Mouse (Mus musculus): ENCODE measurements around the gene Zfp961. TPM values are rescaled to one million over a fixed set of nuclear protein-coding genes. Genes with fewer than 3 reads are reported as not detected.
"Not testable (repeated sequence)": the region's sequence is repeated elsewhere in the genome, so short reads cannot be mapped to it uniquely, and the experiment has no call there.

Zfp961 gene
- 22.6 and 23.9 TPM in 2 replicates for polyA plus RNA-seq (2015; fragmentation: Nextera tagmentation; extraction: Ambion mirVana)

- 3% methylated on average over 34 of the region's 34 CpGs for WGBS
- ATAC-seq = peak; percentile 100
- H3K27ac ChIP-seq (ENCODE audit: low read length) = peak within 1 kb of the TSS; percentile 81
These were observed at the start of gene Zfp961 for GRCm38 (mm10) chr8:71950482-71951221. Gene Zfp961, plus strand, starts transcription at chr8:71951038.

GRCm38 (mm10) chr8:71903084-71903483, 47.8 kb upstream of the Zfp961 start:
- H3K27me3 ChIP-seq (replicated peaks; ENCODE audit: control insufficient read depth, insufficient read depth, low read length); H3K9ac ChIP-seq (replicated peaks; ENCODE audit: low read depth, low read length); H3K4me3 ChIP-seq (replicated peaks; ENCODE audit: low read length); ATAC-seq; H3K4me2 ChIP-seq (ENCODE audit: low read length); H3K9me3 ChIP-seq (ENCODE audit: control insufficient read depth, low read length); H3K36me3 ChIP-seq (ENCODE audit: control insufficient read depth, insufficient read depth); H3K4me1 ChIP-seq (replicated peaks; ENCODE audit: control insufficient read depth, insufficient read depth, low read length); H3K27ac ChIP-seq (ENCODE audit: low read length): not testable (repeated sequence)
- 79% methylated on average over 1 of the region's 1 CpGs for WGBS

More at GRCm38 (mm10) chr8:71950482-71951221, at the start of gene Zfp961:
- peaks cover 10% of the 10 kb centered on the region for H3K9me3 ChIP-seq (ENCODE audit: control insufficient read depth, low read length)
- peak within 1 kb of the TSS; percentile 78 for H3K4me3 ChIP-seq (replicated peaks; ENCODE audit: low read length)
- peak within 1 kb of the TSS; percentile 79 for H3K9ac ChIP-seq (replicated peaks; ENCODE audit: low read depth, low read length)
- peaks cover 4% of the 10 kb centered on the region; the same call in 1 of the 2 replicates for H3K27me3 ChIP-seq (replicated peaks; ENCODE audit: control insufficient read depth, insufficient read depth, low read length)
- peaks cover 3% of the 10 kb centered on the region; the same call in 1 of the 2 replicates for H3K36me3 ChIP-seq (ENCODE audit: control insufficient read depth, insufficient read depth)
- peaks cover 14% of the 10 kb centered on the region for H3K4me1 ChIP-seq (replicated peaks; ENCODE audit: control insufficient read depth, insufficient read depth, low read length)
- H3K4me2 ChIP-seq (ENCODE audit: low read length) = peak within 1 kb of the TSS; percentile 63

GRCm38 (mm10) chr8:71906809-71907208, 44.0 kb upstream of the Zfp961 start:
- H3K9ac ChIP-seq (replicated peaks; ENCODE audit: low read depth, low read length) = no peak overlapping the region
- H3K27me3 ChIP-seq (replicated peaks; ENCODE audit: control insufficient read depth, insufficient read depth, low read length) = no peaks in the 10 kb centered on the region
- 94% methylated on average over 1 of the region's 1 CpGs for WGBS
- no peaks in the 10 kb centered on the region for H3K36me3 ChIP-seq (ENCODE audit: control insufficient read depth, insufficient read depth)
- peaks cover 4% of the 10 kb centered on the region; the same call in 1 of the 2 replicates for H3K4me1 ChIP-seq (replicated peaks; ENCODE audit: control insufficient read depth, insufficient read depth, low read length)
- no peak overlapping the region for H3K4me3 ChIP-seq (replicated peaks; ENCODE audit: low read length)
- H3K9me3 ChIP-seq (ENCODE audit: control insufficient read depth, low read length) = no peaks in the 10 kb centered on the region
- H3K4me2 ChIP-seq (ENCODE audit: low read length) = no peak overlapping the region
- H3K27ac ChIP-seq (ENCODE audit: low read length) = no peak overlapping the region
- no peak for ATAC-seq

GRCm38 (mm10) chr8:71907798-71908257, 43.0 kb upstream of the Zfp961 start:
- peaks cover 4% of the 10 kb centered on the region; the same call in 1 of the 2 replicates for H3K4me1 ChIP-seq (replicated peaks; ENCODE audit: control insufficient read depth, insufficient read depth, low read length)
- ATAC-seq = no peak

GRCm38 (mm10) chr8:71908309-71909261, 42.3 kb upstream of the Zfp961 start, which contains the start of the genes Zfp882 and Zfp617:
Gene Zfp882, plus strand, starts transcription at chr8:71908608.
Gene Zfp617, plus strand, starts transcription at chr8:71908635.
- no peaks in the 10 kb centered on the region for H3K9me3 ChIP-seq (ENCODE audit: control insufficient read depth, low read length)
- peak within 1 kb of the TSS; percentile 88 for H3K4me3 ChIP-seq (replicated peaks; ENCODE audit: low read length)
- peak; percentile 97 for ATAC-seq
- H3K27ac ChIP-seq (ENCODE audit: low read length) = peak within 1 kb of the TSS; percentile 99
- 3% methylated on average over 47 of the region's 47 CpGs for WGBS
- H3K9ac ChIP-seq (replicated peaks; ENCODE audit: low read depth, low read length) = peak within 1 kb of the TSS; percentile 94
- peaks cover 2% of the 10 kb centered on the region for H3K36me3 ChIP-seq (ENCODE audit: control insufficient read depth, insufficient read depth)
- H3K27me3 ChIP-seq (replicated peaks; ENCODE audit: control insufficient read depth, insufficient read depth, low read length) = no peaks in the 10 kb centered on the region
- H3K4me2 ChIP-seq (ENCODE audit: low read length) = peak within 1 kb of the TSS; percentile 49
- H3K4me1 ChIP-seq (replicated peaks; ENCODE audit: control insufficient read depth, insufficient read depth, low read length) = peaks cover 4% of the 10 kb centered on the region; the same call in 1 of the 2 replicates

More at GRCm38 (mm10) chr8:71907798-71908257, 43.0 kb upstream of the Zfp961 start:
- H3K9me3 ChIP-seq (ENCODE audit: control insufficient read depth, low read length) = no peaks in the 10 kb centered on the region
- peak overlapping the region; percentile 94; the same call in 1 of the 2 replicates for H3K9ac ChIP-seq (replicated peaks; ENCODE audit: low read depth, low read length)
- WGBS = 95% methylated on average over 5 of the region's 5 CpGs
- H3K36me3 ChIP-seq (ENCODE audit: control insufficient read depth, insufficient read depth) = no peaks in the 10 kb centered on the region
- H3K4me3 ChIP-seq (replicated peaks; ENCODE audit: low read length) = peak overlapping the region; percentile 88
- peak overlapping the region; percentile 99 for H3K27ac ChIP-seq (ENCODE audit: low read length)
- H3K4me2 ChIP-seq (ENCODE audit: low read length) = peak overlapping the region; percentile 49
- H3K27me3 ChIP-seq (replicated peaks; ENCODE audit: control insufficient read depth, insufficient read depth, low read length) = no peaks in the 10 kb centered on the region

- Histone ChIP-seq H3K27ac (ENCODE audit: low read length) (no peak overlapping the region), H3K4me2 (ENCODE audit: low read length) (no peak overlapping the region), H3K36me3 (ENCODE audit: control insufficient read depth, insufficient read depth) (peaks cover 25% of the 10 kb centered on the region), H3K27me3 (replicated peaks; ENCODE audit: control insufficient read depth, insufficient read depth, low read length) (no peaks in the 10 kb centered on the region), H3K9me3 (ENCODE audit: control insufficient read depth, low read length) (no peaks in the 10 kb centered on the region), H3K4me1 (replicated peaks; ENCODE audit: control insufficient read depth, insufficient read depth, low read length) (peaks cover 4% of the 10 kb centered on the region; the same call in 1 of the 2 replicates), H3K4me3 (replicated peaks; ENCODE audit: low read length) (no peak overlapping the region), H3K9ac (replicated peaks; ENCODE audit: low read depth, low read length) (no peak overlapping the region)
- WGBS = 90% methylated on average over 2 of the region's 2 CpGs
- ATAC-seq = no peak
These were observed 38.6 kb upstream of the Zfp961 start for GRCm38 (mm10) chr8:71912286-71912685.

- ATAC-seq = peak; percentile 99
- Histone ChIP-seq H3K4me2 (ENCODE audit: low read length) (peak overlapping the region; percentile 72), H3K27ac (ENCODE audit: low read length) (peak overlapping the region; percentile 96), H3K4me1 (replicated peaks; ENCODE audit: control insufficient read depth, insufficient read depth, low read length) (0 out of 2 replicates have a peak, but pooled peaks cover 5% of the 10 kb centered on the region), H3K9ac (replicated peaks; ENCODE audit: low read depth, low read length) (peak overlapping the region; percentile 85), H3K4me3 (replicated peaks; ENCODE audit: low read length) (peak overlapping the region; percentile 91), H3K36me3 (ENCODE audit: control insufficient read depth, insufficient read depth) (no peaks in the 10 kb centered on the region), H3K9me3 (ENCODE audit: control insufficient read depth, low read length) (no peaks in the 10 kb centered on the region), H3K27me3 (replicated peaks; ENCODE audit: control insufficient read depth, insufficient read depth, low read length) (no peaks in the 10 kb centered on the region)
- WGBS = under 1% methylated on average over 57 of the region's 57 CpGs
These were observed 28.1 kb upstream of the Zfp961 start for GRCm38 (mm10) chr8:71922567-71923401.

- Histone ChIP-seq H3K36me3 (ENCODE audit: control insufficient read depth, insufficient read depth) (peaks cover 9% of the 10 kb centered on the region; the same call in 1 of the 2 replicates), H3K4me1 (replicated peaks; ENCODE audit: control insufficient read depth, insufficient read depth, low read length) (0 out of 2 replicates have a peak, but pooled peaks cover 5% of the 10 kb centered on the region), H3K27ac (ENCODE audit: low read length) (no peak overlapping the region), H3K9ac (replicated peaks; ENCODE audit: low read depth, low read length) (no peak overlapping the region), H3K4me3 (replicated peaks; ENCODE audit: low read length) (no peak overlapping the region), H3K4me2 (ENCODE audit: low read length) (no peak overlapping the region), H3K9me3 (ENCODE audit: control insufficient read depth, low read length) (no peaks in the 10 kb centered on the region), H3K27me3 (replicated peaks; ENCODE audit: control insufficient read depth, insufficient read depth, low read length) (no peaks in the 10 kb centered on the region)
- no peak for ATAC-seq
- 97% methylated on average over 5 of the region's 5 CpGs for WGBS
These were observed 25.0 kb upstream of the Zfp961 start for GRCm38 (mm10) chr8:71925791-71926190.
